Comparison of ENCODE assay signal across 29 mouse cellular contexts in the genomic region with DNA sequence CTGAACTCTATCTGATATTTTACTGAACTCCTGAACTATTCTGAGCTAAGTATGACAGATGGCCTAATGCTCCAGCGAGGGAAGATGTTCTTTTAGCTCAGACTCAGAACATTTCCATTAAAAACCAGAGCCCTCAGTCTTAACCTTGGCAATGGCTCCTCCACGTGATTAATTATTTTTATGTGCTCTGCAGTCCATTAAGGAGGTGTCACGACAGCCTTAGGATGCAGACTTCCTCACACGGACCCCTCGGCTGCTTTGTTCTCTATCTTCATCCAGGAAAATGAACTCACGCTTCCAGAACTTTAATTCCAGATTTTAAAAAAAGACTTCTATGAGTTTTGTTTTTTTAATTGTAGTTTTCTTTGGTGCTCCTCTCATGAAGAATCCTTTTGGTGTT. TPM values are rescaled to one million over a fixed set of nuclear protein-coding genes. Genes with fewer than 3 reads are reported as not detected.
DNase-seq lines count a peak whose midpoint lies in the region; ATAC-seq lines count a peak whose summit lies in the region.
"Had no signal": no experiment of that assay in that cellular context is flagged by ENCODE, and none has a peak within 500 bp of the region (broad histone marks: within the 10 kb centered on the region; RNA-seq: fewer than 3 reads in every experiment).

No protein-coding gene starts in this region.

- H3K4me3 ChIP-seq in neural tube, embryonic 12.5 days: no peak overlapping the region
- H3K4me3 ChIP-seq in neural tube, embryonic 15.5 days (replicated peaks): no peak overlapping the region
- H3K4me3 ChIP-seq in neural tube, embryonic 14.5 days (ENCODE audit: low read depth, low read length): no peak overlapping the region
- H3K4me3 ChIP-seq in midbrain, embryonic 14.5 days (replicated peaks; ENCODE audit: low read depth, low read length): no peak overlapping the region
- H3K4me3 ChIP-seq: forebrain, embryonic 10.5 days; forebrain, embryonic 13.5 days; gastrocnemius, adult 2 months; heart, adult 2 months; heart, embryonic 10.5 days; heart, embryonic 13.5 days; hindbrain, embryonic 12.5 days; hindbrain, embryonic 15.5 days; intestine, embryonic 15.5 days had no signal

- H3K36me3 ChIP-seq in neural tube, embryonic 12.5 days: no peaks in the 10 kb centered on the region
- no peaks in the 10 kb centered on the region for H3K36me3 ChIP-seq in neural tube, embryonic 15.5 days
- H3K36me3 ChIP-seq in neural tube, embryonic 14.5 days (ENCODE audit: control insufficient read depth, insufficient read depth, low read length): no peaks in the 10 kb centered on the region
- H3K36me3 ChIP-seq in midbrain, embryonic 14.5 days (ENCODE audit: control insufficient read depth, insufficient read depth, low read length): no peaks in the 10 kb centered on the region
- H3K36me3 ChIP-seq: forebrain, embryonic 10.5 days; G1E; heart, embryonic 10.5 days; heart, embryonic 13.5 days; hindbrain, embryonic 12.5 days; hindbrain, embryonic 15.5 days; intestine, embryonic 15.5 days had no signal

- DNase-seq in embryo, embryonic 10 days (ENCODE audit: low spot score): peak; percentile 9
- no peak for DNase-seq in embryo, embryonic 9.5 days (ENCODE audit: extremely low spot score)
- peak; percentile 31 for DNase-seq in forelimb bud, embryonic 11.5 days (ENCODE audit: low read depth, low spot score)
- DNase-seq in midbrain, embryonic 14.5 days: no peak
- no peak for DNase-seq in heart, adult 11 months
- DNase-seq: adrenal gland, postnatal 10 days; adrenal gland, postnatal 36 days; cerebellum, adult 11 months; cerebellum, adult 2 months; cerebellum, adult 9-11 months; cerebellum, postnatal 25 days; gastrocnemius, adult 2 months; gastrocnemius, postnatal 25 days; heart, adult 2 months; heart, postnatal 14 days had no signal

- H3K27me3 ChIP-seq in neural tube, embryonic 12.5 days (replicated peaks): no peaks in the 10 kb centered on the region
- H3K27me3 ChIP-seq in neural tube, embryonic 15.5 days (replicated peaks): no peaks in the 10 kb centered on the region
- no peaks in the 10 kb centered on the region for H3K27me3 ChIP-seq in neural tube, embryonic 14.5 days (ENCODE audit: control insufficient read depth, insufficient read depth, low read length)
- no peaks in the 10 kb centered on the region for H3K27me3 ChIP-seq in midbrain, embryonic 14.5 days (ENCODE audit: control insufficient read depth, insufficient read depth, low read length)
- H3K27me3 ChIP-seq: CH12.LX; forebrain, embryonic 13.5 days; heart, embryonic 13.5 days; hindbrain, embryonic 12.5 days; hindbrain, embryonic 15.5 days; intestine, embryonic 15.5 days had no signal

- H3K9ac ChIP-seq in neural tube, embryonic 12.5 days: no peak overlapping the region
- H3K9ac ChIP-seq in neural tube, embryonic 15.5 days (replicated peaks): no peak overlapping the region
- no peak overlapping the region for H3K9ac ChIP-seq in neural tube, embryonic 14.5 days (replicated peaks; ENCODE audit: low read depth, low read length)
- no peak overlapping the region for H3K9ac ChIP-seq in midbrain, embryonic 14.5 days (replicated peaks; ENCODE audit: low read length)
- H3K9ac ChIP-seq: forebrain, embryonic 13.5 days; heart, embryonic 13.5 days; hindbrain, embryonic 12.5 days; hindbrain, embryonic 15.5 days; intestine, embryonic 15.5 days had no signal

- no peak overlapping the region for H3K27ac ChIP-seq in neural tube, embryonic 12.5 days
- H3K27ac ChIP-seq in neural tube, embryonic 15.5 days (replicated peaks): no peak overlapping the region
- no peak overlapping the region for H3K27ac ChIP-seq in neural tube, embryonic 14.5 days (ENCODE audit: low read depth, low read length)
- H3K27ac ChIP-seq in midbrain, embryonic 14.5 days (replicated peaks; ENCODE audit: low read depth, low read length): no peak overlapping the region
- H3K27ac ChIP-seq: forebrain, embryonic 10.5 days; forebrain, embryonic 13.5 days; gastrocnemius, adult 2 months; heart, adult 2 months; heart, embryonic 10.5 days; heart, embryonic 13.5 days; hindbrain, embryonic 12.5 days; hindbrain, embryonic 15.5 days; intestine, embryonic 15.5 days had no signal

- peaks cover 6% of the 10 kb centered on the region; the same call in 1 of the 2 replicates for H3K4me1 ChIP-seq in neural tube, embryonic 12.5 days
- H3K4me1 ChIP-seq in neural tube, embryonic 15.5 days: 0 out of 2 replicates have a peak, but pooled peaks cover 3% of the 10 kb centered on the region
- H3K4me1 ChIP-seq in neural tube, embryonic 14.5 days (ENCODE audit: control insufficient read depth, insufficient read depth, low read length): no peaks in the 10 kb centered on the region
- no peaks in the 10 kb centered on the region for H3K4me1 ChIP-seq in midbrain, embryonic 14.5 days (ENCODE audit: control insufficient read depth, insufficient read depth, low read length)
- H3K4me1 ChIP-seq: forebrain, embryonic 10.5 days; forebrain, embryonic 13.5 days; heart, embryonic 10.5 days; heart, embryonic 13.5 days; hindbrain, embryonic 12.5 days; hindbrain, embryonic 15.5 days; intestine, embryonic 15.5 days had no signal

- no peaks in the 10 kb centered on the region for H3K9me3 ChIP-seq in neural tube, embryonic 12.5 days
- H3K9me3 ChIP-seq in neural tube, embryonic 15.5 days (replicated peaks): no peaks in the 10 kb centered on the region
- no peaks in the 10 kb centered on the region for H3K9me3 ChIP-seq in neural tube, embryonic 14.5 days (ENCODE audit: control insufficient read depth, low read length)
- no peaks in the 10 kb centered on the region for H3K9me3 ChIP-seq in midbrain, embryonic 14.5 days (ENCODE audit: control insufficient read depth, low read length)
- H3K9me3 ChIP-seq: forebrain, embryonic 10.5 days; forebrain, embryonic 13.5 days; heart, embryonic 10.5 days; heart, embryonic 13.5 days; hindbrain, embryonic 12.5 days; hindbrain, embryonic 15.5 days; intestine, embryonic 15.5 days had no signal

- WGBS in neural tube, embryonic 12.5 days: 13% methylated on average over 6 of the region's 6 CpGs
- 16% methylated on average over 6 of the region's 6 CpGs for WGBS in neural tube, embryonic 15.5 days
- 9% methylated on average over 6 of the region's 6 CpGs for WGBS in neural tube, embryonic 14.5 days
- WGBS in midbrain, embryonic 14.5 days: 78% methylated on average over 6 of the region's 6 CpGs

- ATAC-seq in neural tube, embryonic 12.5 days (ENCODE audit: low FRiP score, low read depth): peak; percentile 72; the same call in 1 of the 2 replicates
- ATAC-seq in neural tube, embryonic 15.5 days (ENCODE audit: low FRiP score): no peak
- peak; percentile 51; the same call in 1 of the 2 replicates for ATAC-seq in neural tube, embryonic 14.5 days (ENCODE audit: low read depth)
- no peak for ATAC-seq in midbrain, embryonic 14.5 days (ENCODE audit: low FRiP score, low TSS enrichment)
- ATAC-seq: forebrain, embryonic 13.5 days; forebrain, embryonic 16.5 days; intestine, embryonic 15.5 days; Patski had no signal

- no peak overlapping the region for H3K4me2 ChIP-seq in neural tube, embryonic 12.5 days (replicated peaks)
- H3K4me2 ChIP-seq in neural tube, embryonic 15.5 days: no peak overlapping the region
- H3K4me2 ChIP-seq in neural tube, embryonic 14.5 days (ENCODE audit: low read depth, low read length): no peak overlapping the region
- no peak overlapping the region for H3K4me2 ChIP-seq in midbrain, embryonic 14.5 days (ENCODE audit: low read length)
- H3K4me2 ChIP-seq: forebrain, embryonic 13.5 days; heart, embryonic 13.5 days; hindbrain, embryonic 12.5 days; hindbrain, embryonic 15.5 days; intestine, embryonic 15.5 days had no signal

RNA-seq across cellular contexts. Expression of a gene that starts 57.5 kb away (rescaled TPM):
- 116 and 145 TPM in 2 replicates for polyA plus RNA-seq in neural tube, embryonic 12.5 days (2016; fragmentation: Nextera tagmentation; extraction: Ambion mirVana)
- 58.7 and 73.4 TPM in 2 replicates for polyA plus RNA-seq in neural tube, embryonic 15.5 days (2015; fragmentation: Nextera tagmentation; extraction: Ambion mirVana)
- 84.2 and 87.9 TPM in 2 replicates for polyA plus RNA-seq in neural tube, embryonic 14.5 days (2014; fragmentation: Nextera tagmentation; extraction: Ambion mirVana)
- 60.4 and 103 TPM in 2 replicates for polyA plus RNA-seq in midbrain, embryonic 14.5 days (2014; fragmentation: Nextera tagmentation; extraction: Ambion mirVana)

Comparison
In these comparisons a context has a peak if more than half of its experiments do, and no peak if none do; other contexts are left out.
1. DNase-seq: peak in embryo, embryonic 10 days (single experiment) and forelimb bud, embryonic 11.5 days (single experiment); none in embryo, embryonic 9.5 days (single experiment), midbrain, embryonic 14.5 days (single experiment) and heart, adult 11 months (single experiment).
2. ATAC-seq: peak in neural tube, embryonic 12.5 days (single experiment) and neural tube, embryonic 14.5 days (single experiment); none in neural tube, embryonic 15.5 days (single experiment) and midbrain, embryonic 14.5 days (single experiment).